Mouse (Mus musculus): Measurements from ENCODE around the gene Elmo1. TPM values are rescaled to one million over a fixed set of nuclear protein-coding genes. Genes with fewer than 3 reads are reported as not detected.
A peak's percentile ranks its signal among the peaks of the same experiment; 100 is the strongest.

Elmo1 gene
- polyA plus RNA-seq, 1 experiment from 2014 or later: 49.6 TPM

- H3K27ac ChIP-seq (ENCODE audit: low read depth, low read length): peak overlapping the region; percentile 82; the same call in 1 of the 2 replicates
- H3K27me3 ChIP-seq (replicated peaks; ENCODE audit: control insufficient read depth, insufficient read depth, low read length): peaks cover 3% of the 10 kb centered on the region; the same call in 1 of the 2 replicates
- no peak for ATAC-seq
- H3K9ac ChIP-seq (ENCODE audit: low read depth, low read length): peak overlapping the region; percentile 68
- H3K4me1 ChIP-seq (ENCODE audit: control insufficient read depth, insufficient read depth, low read depth, low read length): peaks cover 8% of the 10 kb centered on the region
- no peaks in the 10 kb centered on the region for H3K36me3 ChIP-seq (ENCODE audit: control insufficient read depth, insufficient read depth, low read length)
- H3K4me2 ChIP-seq (ENCODE audit: low read length): peak overlapping the region; percentile 96
- H3K4me3 ChIP-seq (ENCODE audit: low read length): peak overlapping the region; percentile 88
- WGBS: 2% methylated on average over 8 of the region's 10 CpGs
- H3K9me3 ChIP-seq (ENCODE audit: control insufficient read depth, low read length): no peaks in the 10 kb centered on the region
Measured at GRCm38 (mm10) chr13:20091604-20091926, 1.2 kb downstream of the Elmo1 start.

- Histone ChIP-seq H3K27me3 (replicated peaks; ENCODE audit: control insufficient read depth, insufficient read depth, low read length) (peaks cover 3% of the 10 kb centered on the region; the same call in 1 of the 2 replicates), H3K27ac (ENCODE audit: low read depth, low read length) (no peak overlapping the region), H3K36me3 (ENCODE audit: control insufficient read depth, insufficient read depth, low read length) (no peaks in the 10 kb centered on the region), H3K4me1 (ENCODE audit: control insufficient read depth, insufficient read depth, low read depth, low read length) (peaks cover 8% of the 10 kb centered on the region), H3K4me3 (ENCODE audit: low read length) (no peak overlapping the region), H3K4me2 (ENCODE audit: low read length) (no peak overlapping the region), H3K9me3 (ENCODE audit: control insufficient read depth, low read length) (no peaks in the 10 kb centered on the region), H3K9ac (ENCODE audit: low read depth, low read length) (no peak overlapping the region)
- no peak for ATAC-seq
- WGBS: 94% methylated on average over 3 of the region's 3 CpGs
Measured at GRCm38 (mm10) chr13:20092301-20092700, 1.9 kb downstream of the Elmo1 start.

GRCm38 (mm10) chr13:20093307-20094045, 3.1 kb downstream of the Elmo1 start:
- Histone ChIP-seq H3K4me1 (ENCODE audit: control insufficient read depth, insufficient read depth, low read depth, low read length) (peaks cover 8% of the 10 kb centered on the region), H3K27ac (ENCODE audit: low read depth, low read length) (0 out of 2 replicates have a peak overlapping the region, but pooled peaks have one; percentile 9), H3K36me3 (ENCODE audit: control insufficient read depth, insufficient read depth, low read length) (no peaks in the 10 kb centered on the region), H3K9ac (ENCODE audit: low read depth, low read length) (no peak overlapping the region), H3K27me3 (replicated peaks; ENCODE audit: control insufficient read depth, insufficient read depth, low read length) (peaks cover 3% of the 10 kb centered on the region; the same call in 1 of the 2 replicates), H3K4me3 (ENCODE audit: low read length) (no peak overlapping the region), H3K9me3 (ENCODE audit: control insufficient read depth, low read length) (no peaks in the 10 kb centered on the region), H3K4me2 (ENCODE audit: low read length) (peak overlapping the region; percentile 25; the same call in 1 of the 2 replicates)
- 73% methylated on average over 19 of the region's 19 CpGs for WGBS
- ATAC-seq: no peak

GRCm38 (mm10) chr13:20094916-20095700, 4.7 kb downstream of the Elmo1 start:
- Histone ChIP-seq H3K4me3 (ENCODE audit: low read length) (no peak overlapping the region), H3K9me3 (ENCODE audit: control insufficient read depth, low read length) (no peaks in the 10 kb centered on the region), H3K4me1 (ENCODE audit: control insufficient read depth, insufficient read depth, low read depth, low read length) (peaks cover 3% of the 10 kb centered on the region), H3K27me3 (replicated peaks; ENCODE audit: control insufficient read depth, insufficient read depth, low read length) (0 out of 2 replicates have a peak, but pooled peaks cover 3% of the 10 kb centered on the region), H3K4me2 (ENCODE audit: low read length) (no peak overlapping the region), H3K27ac (ENCODE audit: low read depth, low read length) (no peak overlapping the region), H3K36me3 (ENCODE audit: control insufficient read depth, insufficient read depth, low read length) (no peaks in the 10 kb centered on the region), H3K9ac (ENCODE audit: low read depth, low read length) (no peak overlapping the region)
- ATAC-seq: no peak
- 97% methylated on average over 4 of the region's 4 CpGs for WGBS

- Histone ChIP-seq H3K9ac (ENCODE audit: low read depth, low read length) (no peak overlapping the region), H3K4me2 (ENCODE audit: low read length) (no peak overlapping the region), H3K4me1 (ENCODE audit: control insufficient read depth, insufficient read depth, low read depth, low read length) (peaks cover 2% of the 10 kb centered on the region), H3K27ac (ENCODE audit: low read depth, low read length) (no peak overlapping the region), H3K36me3 (ENCODE audit: control insufficient read depth, insufficient read depth, low read length) (no peaks in the 10 kb centered on the region), H3K9me3 (ENCODE audit: control insufficient read depth, low read length) (no peaks in the 10 kb centered on the region), H3K27me3 (replicated peaks; ENCODE audit: control insufficient read depth, insufficient read depth, low read length) (0 out of 2 replicates have a peak, but pooled peaks cover 3% of the 10 kb centered on the region), H3K4me3 (ENCODE audit: low read length) (no peak overlapping the region)
- no peak for ATAC-seq
- WGBS: 62% methylated on average over 5 of the region's 5 CpGs
Measured at GRCm38 (mm10) chr13:20097006-20097617, 6.7 kb downstream of the Elmo1 start.

GRCm38 (mm10) chr13:20097934-20098593, 7.7 kb downstream of the Elmo1 start:
- Histone ChIP-seq H3K4me1 (ENCODE audit: control insufficient read depth, insufficient read depth, low read depth, low read length) (peaks cover 2% of the 10 kb centered on the region), H3K9me3 (ENCODE audit: control insufficient read depth, low read length) (no peaks in the 10 kb centered on the region), H3K4me2 (ENCODE audit: low read length) (no peak overlapping the region), H3K27ac (ENCODE audit: low read depth, low read length) (no peak overlapping the region), H3K36me3 (ENCODE audit: control insufficient read depth, insufficient read depth, low read length) (no peaks in the 10 kb centered on the region), H3K27me3 (replicated peaks; ENCODE audit: control insufficient read depth, insufficient read depth, low read length) (no peaks in the 10 kb centered on the region), H3K4me3 (ENCODE audit: low read length) (no peak overlapping the region), H3K9ac (ENCODE audit: low read depth, low read length) (no peak overlapping the region)
- no peak for ATAC-seq
- 62% methylated on average over 5 of the region's 5 CpGs for WGBS

- peaks cover under 1% of the 10 kb centered on the region for H3K4me1 ChIP-seq (ENCODE audit: control insufficient read depth, insufficient read depth, low read depth, low read length)
- WGBS: 69% methylated on average over 3 of the region's 3 CpGs
- no peaks in the 10 kb centered on the region for H3K36me3 ChIP-seq (ENCODE audit: control insufficient read depth, insufficient read depth, low read length)
- ATAC-seq: no peak
- H3K4me3 ChIP-seq (ENCODE audit: low read length): no peak overlapping the region
- no peaks in the 10 kb centered on the region for H3K9me3 ChIP-seq (ENCODE audit: control insufficient read depth, low read length)
- no peaks in the 10 kb centered on the region for H3K27me3 ChIP-seq (replicated peaks; ENCODE audit: control insufficient read depth, insufficient read depth, low read length)
- no peak overlapping the region for H3K27ac ChIP-seq (ENCODE audit: low read depth, low read length)
- no peak overlapping the region for H3K9ac ChIP-seq (ENCODE audit: low read depth, low read length)
- H3K4me2 ChIP-seq (ENCODE audit: low read length): no peak overlapping the region
Measured at GRCm38 (mm10) chr13:20098594-20098965, 8.2 kb downstream of the Elmo1 start.

- Histone ChIP-seq H3K27ac (ENCODE audit: low read depth, low read length) (no peak overlapping the region), H3K27me3 (replicated peaks; ENCODE audit: control insufficient read depth, insufficient read depth, low read length) (no peaks in the 10 kb centered on the region), H3K9ac (ENCODE audit: low read depth, low read length) (no peak overlapping the region), H3K4me3 (ENCODE audit: low read length) (no peak overlapping the region), H3K9me3 (ENCODE audit: control insufficient read depth, low read length) (no peaks in the 10 kb centered on the region), H3K4me1 (ENCODE audit: control insufficient read depth, insufficient read depth, low read depth, low read length) (no peaks in the 10 kb centered on the region; the same call in 1 of the 2 replicates), H3K36me3 (ENCODE audit: control insufficient read depth, insufficient read depth, low read length) (no peaks in the 10 kb centered on the region), H3K4me2 (ENCODE audit: low read length) (no peak overlapping the region)
- WGBS: 15% methylated on average over 4 of the region's 4 CpGs
- ATAC-seq: no peak
Measured at GRCm38 (mm10) chr13:20099546-20099945, 9.2 kb downstream of the Elmo1 start.

All from hindbrain, embryonic 16.5 days (tissue).